Mouse (Mus musculus): ENCODE measurements around the gene Smg8. TPM values are rescaled to one million over a fixed set of nuclear protein-coding genes. Genes with fewer than 3 reads are reported as not detected.
"Not testable (repeated sequence)": the region's sequence is repeated elsewhere in the genome, so short reads cannot be mapped to it uniquely, and the experiment has no call there.

Smg8 gene
- polyA plus RNA-seq, 1 experiment = 12.9 TPM

GRCm38 (mm10) chr11:87108755-87109518, 22.4 kb upstream of the Smg8 start, which contains the start of gene Ska2:
TSS of gene Ska2 (plus strand) at chr11:87109234.
- Histone ChIP-seq H3K27ac (ENCODE audit: insufficient read depth, low read depth, low read length) (peak within 1 kb of the TSS; percentile 69), H3K4me1 (ENCODE audit: control insufficient read depth, insufficient read depth, low read length) (peaks cover 2% of the 10 kb centered on the region), H3K4me3 (ENCODE audit: insufficient read depth, low read length) (peak within 1 kb of the TSS; percentile 70)
- no peak for TF ChIP-seq CTCF (IDR thresholded peaks at IDR 0.05; ENCODE audit: low read depth, low read length)
- TF ChIP-seq POLR2A (IDR thresholded peaks at IDR 0.05; ENCODE audit: borderline replicate concordance, low read depth, low read length) = no peak

GRCm38 (mm10) chr11:87108409-87108754, 21.8 kb upstream of the Smg8 start, which contains the start of gene Prr11:
TSS of gene Prr11 (minus strand) at chr11:87108708.
- TF ChIP-seq POLR2A (IDR thresholded peaks at IDR 0.05; ENCODE audit: borderline replicate concordance, low read depth, low read length) = no peak
- TF ChIP-seq CTCF (IDR thresholded peaks at IDR 0.05; ENCODE audit: low read depth, low read length) = no peak
- H3K4me3 ChIP-seq (ENCODE audit: insufficient read depth, low read length) = peak within 1 kb of the TSS; percentile 70
- H3K27ac ChIP-seq (ENCODE audit: insufficient read depth, low read depth, low read length) = peak within 1 kb of the TSS; percentile 69
- peaks cover 2% of the 10 kb centered on the region for H3K4me1 ChIP-seq (ENCODE audit: control insufficient read depth, insufficient read depth, low read length)

- Histone ChIP-seq H3K27ac (ENCODE audit: insufficient read depth, low read depth, low read length) (no peak overlapping the region), H3K4me1 (ENCODE audit: control insufficient read depth, insufficient read depth, low read length) (peaks cover 15% of the 10 kb centered on the region), H3K4me3 (ENCODE audit: insufficient read depth, low read length) (peak overlapping the region; percentile 78)
- TF ChIP-seq POLR2A (IDR thresholded peaks at IDR 0.05; ENCODE audit: borderline replicate concordance, low read depth, low read length) (no peak), CTCF (IDR thresholded peaks at IDR 0.05; ENCODE audit: low read depth, low read length) (no peak)
Observed at GRCm38 (mm10) chr11:87087142-87087541, 568 bp upstream of the Smg8 start.

- Histone ChIP-seq H3K4me3 (ENCODE audit: insufficient read depth, low read length) (peak overlapping the region; percentile 78), H3K27ac (ENCODE audit: insufficient read depth, low read depth, low read length) (no peak overlapping the region), H3K4me1 (ENCODE audit: control insufficient read depth, insufficient read depth, low read length) (peaks cover 15% of the 10 kb centered on the region)
- TF ChIP-seq POLR2A (IDR thresholded peaks at IDR 0.05; ENCODE audit: borderline replicate concordance, low read depth, low read length) = no peak
- TF ChIP-seq CTCF (IDR thresholded peaks at IDR 0.05; ENCODE audit: low read depth, low read length) = no peak
Observed at GRCm38 (mm10) chr11:87085461-87085860, 1.1 kb downstream of the Smg8 start.

GRCm38 (mm10) chr11:87083712-87084111, 2.9 kb downstream of the Smg8 start:
- H3K4me3 ChIP-seq (ENCODE audit: insufficient read depth, low read length) = no peak overlapping the region
- peaks cover 15% of the 10 kb centered on the region for H3K4me1 ChIP-seq (ENCODE audit: control insufficient read depth, insufficient read depth, low read length)
- TF ChIP-seq POLR2A (IDR thresholded peaks at IDR 0.05; ENCODE audit: borderline replicate concordance, low read depth, low read length) (no peak), CTCF (IDR thresholded peaks at IDR 0.05; ENCODE audit: low read depth, low read length) (no peak)
- H3K27ac ChIP-seq (ENCODE audit: insufficient read depth, low read depth, low read length) = no peak overlapping the region

GRCm38 (mm10) chr11:87073866-87074440, 12.6 kb downstream of the Smg8 start, which contains the start of gene Gdpd1:
TSS of gene Gdpd1 (minus strand) at chr11:87074062.
- Histone ChIP-seq H3K27ac (ENCODE audit: insufficient read depth, low read depth, low read length) (peak within 1 kb of the TSS; percentile 42), H3K4me1 (ENCODE audit: control insufficient read depth, insufficient read depth, low read length) (peaks cover 13% of the 10 kb centered on the region), H3K4me3 (ENCODE audit: insufficient read depth, low read length) (peak within 1 kb of the TSS; percentile 88)
- TF ChIP-seq POLR2A (IDR thresholded peaks at IDR 0.05; ENCODE audit: borderline replicate concordance, low read depth, low read length) (no peak), CTCF (IDR thresholded peaks at IDR 0.05; ENCODE audit: low read depth, low read length) (no peak)

GRCm38 (mm10) chr11:87073343-87073865, 13.2 kb downstream of the Smg8 start:
- Histone ChIP-seq H3K4me3 (ENCODE audit: insufficient read depth, low read length) (peak overlapping the region; percentile 88), H3K27ac (ENCODE audit: insufficient read depth, low read depth, low read length) (peak overlapping the region; percentile 42), H3K4me1 (ENCODE audit: control insufficient read depth, insufficient read depth, low read length) (peaks cover 13% of the 10 kb centered on the region)
- TF ChIP-seq CTCF (IDR thresholded peaks at IDR 0.05; ENCODE audit: low read depth, low read length) (peak; percentile 22; the same call in 1 of the 2 replicates), POLR2A (IDR thresholded peaks at IDR 0.05; ENCODE audit: borderline replicate concordance, low read depth, low read length) (no peak)

- Histone ChIP-seq H3K4me3 (ENCODE audit: insufficient read depth, low read length) (no peak overlapping the region), H3K4me1 (ENCODE audit: control insufficient read depth, insufficient read depth, low read length) (no peaks in the 10 kb centered on the region), H3K27ac (ENCODE audit: insufficient read depth, low read depth, low read length) (no peak overlapping the region)
- TF ChIP-seq CTCF (IDR thresholded peaks at IDR 0.05; ENCODE audit: low read depth, low read length) (no peak), POLR2A (IDR thresholded peaks at IDR 0.05; ENCODE audit: borderline replicate concordance, low read depth, low read length) (no peak)
Observed at GRCm38 (mm10) chr11:87062087-87062486, 24.5 kb downstream of the Smg8 start.

GRCm38 (mm10) chr11:87060410-87060809, 26.2 kb downstream of the Smg8 start:
- no peak overlapping the region for H3K27ac ChIP-seq (ENCODE audit: insufficient read depth, low read depth, low read length)
- no peak overlapping the region for H3K4me3 ChIP-seq (ENCODE audit: insufficient read depth, low read length)
- TF ChIP-seq CTCF (IDR thresholded peaks at IDR 0.05; ENCODE audit: low read depth, low read length) = no peak
- TF ChIP-seq POLR2A (IDR thresholded peaks at IDR 0.05; ENCODE audit: borderline replicate concordance, low read depth, low read length) = no peak
- H3K4me1 ChIP-seq (ENCODE audit: control insufficient read depth, insufficient read depth, low read length) = no peaks in the 10 kb centered on the region

GRCm38 (mm10) chr11:87056286-87056685, 30.3 kb downstream of the Smg8 start:
- Histone ChIP-seq H3K4me3 (ENCODE audit: insufficient read depth, low read length) (no peak overlapping the region), H3K4me1 (ENCODE audit: control insufficient read depth, insufficient read depth, low read length) (0 out of 2 replicates have a peak, but pooled peaks cover 4% of the 10 kb centered on the region), H3K27ac (ENCODE audit: insufficient read depth, low read depth, low read length) (no peak overlapping the region)
- TF ChIP-seq POLR2A (IDR thresholded peaks at IDR 0.05; ENCODE audit: borderline replicate concordance, low read depth, low read length) = no peak
- TF ChIP-seq CTCF (IDR thresholded peaks at IDR 0.05; ENCODE audit: low read depth, low read length) = no peak

GRCm38 (mm10) chr11:87048900-87049299, 37.7 kb downstream of the Smg8 start:
- not testable (repeated sequence) for H3K27ac ChIP-seq (ENCODE audit: insufficient read depth, low read depth, low read length); H3K4me3 ChIP-seq (ENCODE audit: insufficient read depth, low read length); H3K4me1 ChIP-seq (ENCODE audit: control insufficient read depth, insufficient read depth, low read length)
